8 mouse cellular contexts compared by ENCODE assay signal in genomic region chr15:101929666-101930065, GRCm38 (mm10). TPM values are rescaled to one million over a fixed set of nuclear protein-coding genes. Genes with fewer than 3 reads are reported as not detected.
A peak's percentile ranks its signal among the peaks of the same experiment; 100 is the strongest.
DNase-seq lines count a peak whose midpoint lies in the region; ATAC-seq and TF ChIP-seq lines count a peak whose summit lies in the region.

No protein-coding gene starts in this region.

- TF ChIP-seq CTCF in forebrain, postnatal 0 days (IDR thresholded peaks at IDR 0.05; ENCODE audit: low read depth) = no peak
- TF ChIP-seq CTCF in lung, postnatal 0 days (IDR thresholded peaks at IDR 0.05) = no peak

- peak overlapping the region; percentile 8; the same call in 1 of the 2 replicates for H3K4me2 ChIP-seq in forebrain, postnatal 0 days (ENCODE audit: low read depth)
- H3K4me2 ChIP-seq in kidney, embryonic 16.5 days (replicated peaks; ENCODE audit: low read depth, low read length) = peak overlapping the region; percentile 58
- H3K4me2 ChIP-seq in lung, postnatal 0 days (replicated peaks; ENCODE audit: low read depth, low read length) = peak overlapping the region; percentile 50

- ATAC-seq in forebrain, postnatal 0 days = no peak
- ATAC-seq in kidney, embryonic 16.5 days (ENCODE audit: low FRiP score, low TSS enrichment) = no peak
- ATAC-seq in lung, postnatal 0 days = peak; percentile 57; the same call in 1 of the 2 replicates

- WGBS in forebrain, postnatal 0 days = 10% methylated on average over 17 of the region's 17 CpGs
- WGBS in kidney, embryonic 16.5 days = 3% methylated on average over 17 of the region's 17 CpGs
- WGBS in lung, postnatal 0 days = 4% methylated on average over 17 of the region's 17 CpGs

- peak; percentile 24 for DNase-seq in embryo, embryonic 10 days (ENCODE audit: low spot score)
- DNase-seq in forebrain, postnatal 0 days = no peak
- peak; percentile 46 for DNase-seq in lung, postnatal 0 days (ENCODE audit: low spot score)
- DNase-seq in urinary bladder, adult 2 months (ENCODE audit: low spot score) = peak; percentile 70
- no peak for DNase-seq in cerebellum, adult 9-11 months
- DNase-seq in layer of hippocampus, postnatal 10 days (ENCODE audit: low spot score in 2 of 2) = no peak
- DNase-seq in spleen, postnatal 4 days (ENCODE audit: low spot score in 2 of 2) = no peak

- no peak overlapping the region for H3K27ac ChIP-seq in forebrain, postnatal 0 days (ENCODE audit: low read depth, low read length)
- H3K27ac ChIP-seq in kidney, embryonic 16.5 days (ENCODE audit: low read length) = no peak overlapping the region
- no peak overlapping the region for H3K27ac ChIP-seq in lung, postnatal 0 days (ENCODE audit: low read length)

- H3K27me3 ChIP-seq in forebrain, postnatal 0 days (ENCODE audit: insufficient read depth, low read length) = no peaks in the 10 kb centered on the region
- H3K27me3 ChIP-seq in kidney, embryonic 16.5 days (ENCODE audit: insufficient read depth, low read length) = peaks cover 11% of the 10 kb centered on the region
- no peaks in the 10 kb centered on the region for H3K27me3 ChIP-seq in lung, postnatal 0 days (replicated peaks; ENCODE audit: insufficient read depth, low read length)

- H3K9ac ChIP-seq in forebrain, postnatal 0 days = no peak overlapping the region
- peak overlapping the region; percentile 18; the same call in 1 of the 2 replicates for H3K9ac ChIP-seq in kidney, embryonic 16.5 days (replicated peaks; ENCODE audit: low read length)
- no peak overlapping the region; the same call in 1 of the 2 replicates for H3K9ac ChIP-seq in lung, postnatal 0 days (replicated peaks; ENCODE audit: low read depth)

- no peaks in the 10 kb centered on the region for H3K36me3 ChIP-seq in forebrain, postnatal 0 days (ENCODE audit: insufficient read depth)
- H3K36me3 ChIP-seq in kidney, embryonic 16.5 days (ENCODE audit: insufficient read depth, low read length) = no peaks in the 10 kb centered on the region
- H3K36me3 ChIP-seq in lung, postnatal 0 days (ENCODE audit: insufficient read depth, low read length) = no peaks in the 10 kb centered on the region

- no peak overlapping the region; the same call in 1 of the 2 replicates for H3K4me3 ChIP-seq in forebrain, postnatal 0 days (ENCODE audit: low read depth, low read length)
- H3K4me3 ChIP-seq in kidney, embryonic 16.5 days (ENCODE audit: low read length) = peak overlapping the region; percentile 24
- peak overlapping the region; percentile 12; the same call in 1 of the 2 replicates for H3K4me3 ChIP-seq in lung, postnatal 0 days (ENCODE audit: low read depth, low read length)

- no peaks in the 10 kb centered on the region for H3K4me1 ChIP-seq in forebrain, postnatal 0 days (ENCODE audit: insufficient read depth)
- H3K4me1 ChIP-seq in kidney, embryonic 16.5 days (ENCODE audit: insufficient read depth, low read length) = peaks cover 26% of the 10 kb centered on the region
- H3K4me1 ChIP-seq in lung, postnatal 0 days (ENCODE audit: insufficient read depth, low read depth, low read length) = 0 out of 2 replicates have a peak, but pooled peaks cover 6% of the 10 kb centered on the region

- no peak for TF ChIP-seq EP300 in lung, postnatal 0 days (IDR thresholded peaks at IDR 0.05)

- no peaks in the 10 kb centered on the region for H3K9me3 ChIP-seq in forebrain, postnatal 0 days (ENCODE audit: low read length)
- no peaks in the 10 kb centered on the region for H3K9me3 ChIP-seq in kidney, embryonic 16.5 days (ENCODE audit: low read length)
- no peaks in the 10 kb centered on the region for H3K9me3 ChIP-seq in lung, postnatal 0 days (ENCODE audit: low read length)

RNA-seq across cellular contexts. Expression of gene Krt4, which starts 5.1 kb away (rescaled TPM):
- not detected in 2 replicates for total RNA-seq in forebrain, postnatal 0 days (2014; rRNA removed)
- polyA plus RNA-seq in forebrain, postnatal 0 days (2015; fragmentation: Nextera tagmentation; extraction: Ambion mirVana) = not detected in 2 replicates
- 0.42 and 0.82 TPM in 2 replicates for polyA plus RNA-seq in kidney, embryonic 16.5 days (2015; fragmentation: Nextera tagmentation; extraction: Ambion mirVana)
- 2.5 and 2.9 TPM in 2 replicates for polyA plus RNA-seq in lung, postnatal 0 days (2015; fragmentation: Nextera tagmentation; extraction: Ambion mirVana)
- polyA plus RNA-seq in urinary bladder, adult 2 months (2012; rRNA removed) = 74.0 and 74.4 TPM in 2 replicates
- total RNA-seq in layer of hippocampus, postnatal 10 days (2021) = not detected

RNA-seq across cellular contexts. Expression of gene Krt79, which starts 10.5 kb away (rescaled TPM):
- total RNA-seq in forebrain, postnatal 0 days (2014; rRNA removed) = 0.14 and 0.31 TPM in 2 replicates
- 0.34 and 0.44 TPM in 2 replicates for polyA plus RNA-seq in forebrain, postnatal 0 days (2015; fragmentation: Nextera tagmentation; extraction: Ambion mirVana)
- polyA plus RNA-seq in kidney, embryonic 16.5 days (2015; fragmentation: Nextera tagmentation; extraction: Ambion mirVana) = 0.41 and 0.42 TPM in 2 replicates
- 1.0 and 1.4 TPM in 2 replicates for polyA plus RNA-seq in lung, postnatal 0 days (2015; fragmentation: Nextera tagmentation; extraction: Ambion mirVana)
- polyA plus RNA-seq in urinary bladder, adult 2 months (2012; rRNA removed) = 1.5 and 1.9 TPM in 2 replicates
- total RNA-seq in layer of hippocampus, postnatal 10 days (2021) = under 1 TPM; 0.34 to 0.51 TPM

RNA-seq across cellular contexts. Expression of gene Krt78, which starts 24.4 kb away (rescaled TPM):
- total RNA-seq in forebrain, postnatal 0 days (2014; rRNA removed) = not detected in 2 replicates
- not detected in 2 replicates for polyA plus RNA-seq in forebrain, postnatal 0 days (2015; fragmentation: Nextera tagmentation; extraction: Ambion mirVana)
- 0.06 and 0.16 TPM in 2 replicates for polyA plus RNA-seq in kidney, embryonic 16.5 days (2015; fragmentation: Nextera tagmentation; extraction: Ambion mirVana)
- 0.08 and 0.20 TPM in 2 replicates for polyA plus RNA-seq in lung, postnatal 0 days (2015; fragmentation: Nextera tagmentation; extraction: Ambion mirVana)
- polyA plus RNA-seq in urinary bladder, adult 2 months (2012; rRNA removed) = 2.1 and 3.0 TPM in 2 replicates
- not detected for total RNA-seq in layer of hippocampus, postnatal 10 days (2021)

RNA-seq across cellular contexts. Expression of gene Krt76, which starts 36.9 kb away (rescaled TPM):
- not detected in 2 replicates for total RNA-seq in forebrain, postnatal 0 days (2014; rRNA removed)
- polyA plus RNA-seq in forebrain, postnatal 0 days (2015; fragmentation: Nextera tagmentation; extraction: Ambion mirVana) = not detected in 2 replicates
- polyA plus RNA-seq in kidney, embryonic 16.5 days (2015; fragmentation: Nextera tagmentation; extraction: Ambion mirVana) = not detected in 2 replicates
- polyA plus RNA-seq in lung, postnatal 0 days (2015; fragmentation: Nextera tagmentation; extraction: Ambion mirVana) = not detected in 2 replicates
- polyA plus RNA-seq in urinary bladder, adult 2 months (2012; rRNA removed) = 0.04 TPM in 1 of 2 replicates, not detected in the other
- total RNA-seq in layer of hippocampus, postnatal 10 days (2021) = not detected

Comparison
In these comparisons a context has a peak if more than half of its experiments do, and no peak if none do; other contexts are left out.
1. DNase-seq: peak in embryo, embryonic 10 days (single experiment), lung, postnatal 0 days (single experiment) and urinary bladder, adult 2 months (single experiment); none in forebrain, postnatal 0 days (single experiment), cerebellum, adult 9-11 months (single experiment), layer of hippocampus, postnatal 10 days (0 of 2) and spleen, postnatal 4 days (0 of 2).
2. H3K4me2 ChIP-seq: peak in every context shown above with its lines; median percentile 58 in kidney, embryonic 16.5 days; 50 in lung, postnatal 0 days; 8 in forebrain, postnatal 0 days.
3. RNA of gene Krt4, which starts 5.1 kb away (polyA plus RNA-seq): 74.0 to 74.4 TPM in urinary bladder, adult 2 months; 2.5 to 2.9 TPM in lung, postnatal 0 days, 0.42 to 0.82 TPM in kidney, embryonic 16.5 days and not detected in forebrain, postnatal 0 days; every median in the first group is over 10 times any median in the second.